Mouse (Mus musculus): ENCODE data around the gene Gys2. TPM values are rescaled to one million over a fixed set of nuclear protein-coding genes. Genes with fewer than 3 reads are reported as not detected.

Gys2 gene
- polyA plus RNA-seq, 1 experiment from 2014 or later = 0.08 TPM

DNA sequence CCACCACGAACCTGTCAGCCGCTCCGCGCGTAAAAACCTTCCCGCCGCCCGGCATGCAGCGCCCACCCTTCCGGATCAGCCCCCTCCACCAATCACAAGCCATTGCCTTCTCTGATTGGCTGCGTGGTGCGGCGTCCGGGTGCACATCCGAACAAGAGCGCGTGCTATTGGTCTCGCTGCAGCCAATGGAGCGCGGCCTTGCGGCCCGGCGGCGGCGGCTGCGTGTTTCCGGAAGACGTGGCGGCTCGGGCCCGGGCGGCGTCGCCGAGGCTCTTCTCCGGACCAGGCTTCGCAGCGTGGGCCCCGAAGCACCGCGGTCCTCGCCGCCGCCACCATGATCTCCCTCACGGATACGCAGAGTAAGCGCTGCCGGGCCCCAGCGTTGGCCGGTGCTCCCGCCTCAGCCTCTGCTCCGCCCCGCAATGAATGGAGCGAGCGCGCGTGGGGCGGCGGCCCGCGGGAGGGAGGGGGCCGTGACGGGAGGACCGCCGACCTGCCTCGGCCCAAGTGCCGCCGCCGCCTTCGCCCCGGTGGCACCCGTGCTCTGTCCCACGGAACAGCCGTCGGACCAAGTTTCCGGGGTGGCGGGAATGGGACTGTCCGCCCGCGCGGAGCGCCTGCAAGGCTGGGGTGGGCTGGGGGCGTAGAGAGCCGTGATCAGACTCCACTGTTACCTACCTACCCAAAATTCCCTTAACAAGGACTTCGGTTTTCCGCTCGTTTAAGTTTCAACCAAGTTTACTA is 85.7 kb downstream of the Gys2 start, which contains the start of the genes Recql and Golt1b:
Gene Recql (minus strand): TSS at position 77 of the 744 bp plus-strand sequence.
Gene Golt1b (plus strand): TSS at position 211 of the 744 bp plus-strand sequence.
- Histone ChIP-seq H3K27ac (ENCODE audit: low read depth, low read length) (peak within 1 kb of the TSS; percentile 51; the same call in 1 of the 2 replicates), H3K36me3 (ENCODE audit: control insufficient read depth, insufficient read depth, low read length) (no peaks in the 10 kb centered on the region), H3K4me3 (ENCODE audit: low read length) (peak within 1 kb of the TSS; percentile 91), H3K27me3 (replicated peaks; ENCODE audit: control insufficient read depth, insufficient read depth, low read length) (no peaks in the 10 kb centered on the region), H3K9me3 (ENCODE audit: control insufficient read depth, low read length) (no peaks in the 10 kb centered on the region), H3K9ac (ENCODE audit: low read depth, low read length) (peak within 1 kb of the TSS; percentile 87), H3K4me1 (ENCODE audit: control insufficient read depth, insufficient read depth, low read depth, low read length) (peaks cover 17% of the 10 kb centered on the region), H3K4me2 (ENCODE audit: low read length) (peak within 1 kb of the TSS; percentile 90)
- peak; percentile 100 for ATAC-seq
- under 1% methylated on average over 78 of the region's 87 CpGs for WGBS

DNA sequence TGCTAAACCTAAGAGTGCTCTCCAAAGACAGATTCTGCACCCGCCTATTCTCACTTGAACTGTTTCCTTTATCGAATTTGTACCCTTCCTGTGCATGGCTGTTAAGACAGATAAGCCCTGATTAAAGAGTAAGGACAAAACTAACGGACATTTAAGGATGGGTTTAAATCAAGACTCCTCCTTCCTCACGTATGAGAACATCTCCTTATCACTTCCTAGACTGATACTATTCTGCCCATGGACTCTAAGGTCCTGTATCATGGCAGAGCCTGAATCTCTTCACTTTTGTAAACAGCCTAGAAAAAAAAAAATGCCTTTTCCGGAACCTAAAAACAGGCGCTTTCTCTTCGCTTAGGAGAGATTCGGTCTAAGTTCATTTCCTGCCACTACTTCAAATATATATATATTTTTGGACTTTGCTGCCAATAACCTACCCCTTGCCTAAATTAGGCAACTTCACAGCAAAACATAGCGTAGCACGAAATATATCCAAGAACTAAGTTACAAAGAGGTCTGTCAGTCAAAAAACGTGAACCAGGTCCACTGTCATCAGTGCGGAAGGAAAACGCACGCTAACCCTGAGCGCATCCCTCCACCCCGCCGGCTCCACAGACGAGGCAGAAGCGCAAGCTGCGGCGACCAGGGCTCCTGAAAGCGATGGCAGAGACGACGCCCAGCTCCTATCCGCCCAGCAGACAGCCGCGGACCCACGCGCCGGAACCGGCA is 86.5 kb downstream of the Gys2 start:
- Histone ChIP-seq H3K4me2 (ENCODE audit: low read length) (peak overlapping the region; percentile 88), H3K27me3 (replicated peaks; ENCODE audit: control insufficient read depth, insufficient read depth, low read length) (no peaks in the 10 kb centered on the region), H3K9ac (ENCODE audit: low read depth, low read length) (peak overlapping the region; percentile 75), H3K27ac (ENCODE audit: low read depth, low read length) (0 out of 2 replicates have a peak overlapping the region, but pooled peaks have one; percentile 36), H3K9me3 (ENCODE audit: control insufficient read depth, low read length) (no peaks in the 10 kb centered on the region), H3K4me3 (ENCODE audit: low read length) (peak overlapping the region; percentile 91), H3K4me1 (ENCODE audit: control insufficient read depth, insufficient read depth, low read depth, low read length) (peaks cover 17% of the 10 kb centered on the region), H3K36me3 (ENCODE audit: control insufficient read depth, insufficient read depth, low read length) (no peaks in the 10 kb centered on the region)
- peak; percentile 90 for ATAC-seq
- WGBS = 7% methylated on average over 28 of the region's 31 CpGs

DNA sequence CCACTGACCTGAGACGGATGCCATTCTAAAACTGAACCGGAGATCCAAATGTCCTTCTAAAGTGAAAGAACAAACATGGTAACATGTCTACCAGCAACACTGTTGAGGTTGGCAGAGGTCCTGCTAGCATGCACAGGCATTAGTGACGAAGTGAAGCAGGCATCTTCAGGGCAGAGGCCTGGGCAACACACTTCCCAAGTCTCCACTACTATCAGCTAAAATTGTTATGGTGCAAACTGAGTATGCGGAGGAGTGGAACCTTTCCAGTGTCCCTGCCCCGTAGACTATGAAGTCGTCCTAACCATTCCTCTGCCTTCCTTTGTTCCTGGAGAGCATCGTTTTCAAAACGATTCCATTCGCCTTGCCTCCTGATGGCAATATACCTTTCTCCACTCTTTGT is 88.4 kb downstream of the Gys2 start:
- H3K9ac ChIP-seq (ENCODE audit: low read depth, low read length) = no peak overlapping the region
- H3K27ac ChIP-seq (ENCODE audit: low read depth, low read length) = no peak overlapping the region
- no peaks in the 10 kb centered on the region for H3K36me3 ChIP-seq (ENCODE audit: control insufficient read depth, insufficient read depth, low read length)
- no peak overlapping the region for H3K4me3 ChIP-seq (ENCODE audit: low read length)
- H3K9me3 ChIP-seq (ENCODE audit: control insufficient read depth, low read length) = no peaks in the 10 kb centered on the region
- no peak overlapping the region for H3K4me2 ChIP-seq (ENCODE audit: low read length)
- 91% methylated on average over 9 of the region's 9 CpGs for WGBS
- ATAC-seq = no peak
- H3K27me3 ChIP-seq (replicated peaks; ENCODE audit: control insufficient read depth, insufficient read depth, low read length) = no peaks in the 10 kb centered on the region
- peaks cover 17% of the 10 kb centered on the region for H3K4me1 ChIP-seq (ENCODE audit: control insufficient read depth, insufficient read depth, low read depth, low read length)

DNA sequence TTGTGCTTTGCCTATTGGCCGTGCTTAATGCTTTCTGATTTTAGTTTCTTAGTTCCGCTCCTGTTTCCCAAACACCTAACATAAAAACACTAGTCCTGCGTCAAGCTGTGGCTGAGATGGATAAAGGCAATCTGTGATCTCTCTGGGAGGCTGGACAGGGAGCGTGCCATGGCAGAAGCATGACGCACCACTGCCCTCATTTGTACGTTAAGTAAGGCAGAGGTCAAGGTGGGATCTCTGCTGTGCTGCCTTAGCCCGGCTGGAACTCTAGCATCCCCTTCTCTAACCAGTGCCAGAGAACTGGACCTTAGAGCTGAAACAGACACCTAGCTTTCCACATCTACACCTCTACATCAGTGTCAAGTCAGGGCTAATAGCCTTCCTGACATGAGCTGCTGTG is 91.3 kb downstream of the Gys2 start:
- H3K9me3 ChIP-seq (ENCODE audit: control insufficient read depth, low read length) = no peaks in the 10 kb centered on the region
- H3K9ac ChIP-seq (ENCODE audit: low read depth, low read length) = no peak overlapping the region
- no peak overlapping the region for H3K4me2 ChIP-seq (ENCODE audit: low read length)
- H3K4me3 ChIP-seq (ENCODE audit: low read length) = no peak overlapping the region
- no peaks in the 10 kb centered on the region for H3K27me3 ChIP-seq (replicated peaks; ENCODE audit: control insufficient read depth, insufficient read depth, low read length)
- H3K36me3 ChIP-seq (ENCODE audit: control insufficient read depth, insufficient read depth, low read length) = peaks cover under 1% of the 10 kb centered on the region; the same call in 1 of the 2 replicates
- WGBS = 93% methylated on average over 7 of the region's 7 CpGs
- no peak for ATAC-seq
- H3K27ac ChIP-seq (ENCODE audit: low read depth, low read length) = no peak overlapping the region
- H3K4me1 ChIP-seq (ENCODE audit: control insufficient read depth, insufficient read depth, low read depth, low read length) = peaks cover 5% of the 10 kb centered on the region

DNA sequence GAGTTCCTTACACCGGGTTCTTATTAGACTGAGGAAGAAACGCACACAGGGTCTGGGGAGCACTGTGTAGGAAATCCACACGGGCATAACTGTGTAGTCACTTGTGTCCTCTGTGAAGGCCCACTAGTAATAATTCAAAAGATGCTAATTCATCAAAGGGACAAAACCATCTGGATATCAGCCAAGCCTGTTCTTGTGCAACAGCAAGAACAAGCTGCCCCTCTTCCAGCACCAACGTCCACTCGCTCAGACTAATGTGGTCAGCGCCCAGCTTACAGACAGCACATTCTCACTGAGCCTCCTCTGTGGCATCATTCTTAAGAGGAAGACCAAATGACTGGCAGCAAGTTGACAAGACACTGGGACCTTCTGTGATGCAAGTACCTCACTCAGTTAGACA is 92.9 kb downstream of the Gys2 start:
- H3K9me3 ChIP-seq (ENCODE audit: control insufficient read depth, low read length) = no peaks in the 10 kb centered on the region
- H3K4me3 ChIP-seq (ENCODE audit: low read length) = no peak overlapping the region
- no peak overlapping the region for H3K27ac ChIP-seq (ENCODE audit: low read depth, low read length)
- 89% methylated on average over 6 of the region's 6 CpGs for WGBS
- no peaks in the 10 kb centered on the region for H3K27me3 ChIP-seq (replicated peaks; ENCODE audit: control insufficient read depth, insufficient read depth, low read length)
- no peaks in the 10 kb centered on the region for H3K4me1 ChIP-seq (ENCODE audit: control insufficient read depth, insufficient read depth, low read depth, low read length)
- peaks cover 2% of the 10 kb centered on the region; the same call in 1 of the 2 replicates for H3K36me3 ChIP-seq (ENCODE audit: control insufficient read depth, insufficient read depth, low read length)
- H3K4me2 ChIP-seq (ENCODE audit: low read length) = no peak overlapping the region
- ATAC-seq = no peak
- no peak overlapping the region for H3K9ac ChIP-seq (ENCODE audit: low read depth, low read length)

DNA sequence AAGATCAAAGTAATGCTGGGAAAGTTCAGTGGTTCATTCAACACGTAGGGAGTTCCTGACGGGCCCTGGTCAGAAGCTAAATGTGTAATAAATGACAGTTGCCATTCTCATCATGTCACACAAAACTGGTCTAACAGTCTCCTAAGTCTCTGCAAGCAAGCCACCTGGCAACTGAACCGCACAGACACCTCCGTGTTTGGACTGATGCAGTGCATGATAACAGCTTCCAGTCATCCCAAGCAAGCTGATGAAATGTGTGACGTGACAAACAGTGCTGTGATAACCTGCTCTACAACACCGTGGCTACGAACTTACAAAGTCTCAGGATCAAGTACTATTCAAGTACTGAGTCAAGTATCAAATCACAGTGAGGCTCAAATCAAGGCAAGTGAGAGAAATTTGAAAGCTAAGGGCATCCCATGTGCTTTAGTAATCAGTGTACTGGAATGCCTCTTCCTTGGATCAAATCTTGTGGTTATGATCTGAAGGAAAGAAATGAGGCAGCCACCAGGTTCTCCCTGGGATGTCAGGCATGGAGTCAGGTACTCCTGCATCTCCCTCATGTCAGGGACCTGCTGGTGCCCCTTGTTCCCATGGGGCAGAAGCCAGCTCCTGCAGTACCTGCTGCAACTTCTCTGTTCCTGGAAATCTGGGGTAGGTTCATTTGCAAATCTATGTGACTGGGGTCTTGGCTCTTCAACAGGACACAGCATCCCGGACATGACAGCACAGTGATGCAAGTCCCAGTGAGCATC is 94.2 kb downstream of the Gys2 start:
- WGBS = 96% methylated on average over 8 of the region's 8 CpGs
- no peak overlapping the region for H3K4me2 ChIP-seq (ENCODE audit: low read length)
- H3K4me1 ChIP-seq (ENCODE audit: control insufficient read depth, insufficient read depth, low read depth, low read length) = no peaks in the 10 kb centered on the region
- ATAC-seq = no peak
- H3K27ac ChIP-seq (ENCODE audit: low read depth, low read length) = no peak overlapping the region
- H3K27me3 ChIP-seq (replicated peaks; ENCODE audit: control insufficient read depth, insufficient read depth, low read length) = no peaks in the 10 kb centered on the region
- peaks cover 2% of the 10 kb centered on the region; the same call in 1 of the 2 replicates for H3K36me3 ChIP-seq (ENCODE audit: control insufficient read depth, insufficient read depth, low read length)
- H3K4me3 ChIP-seq (ENCODE audit: low read length) = no peak overlapping the region
- H3K9ac ChIP-seq (ENCODE audit: low read depth, low read length) = no peak overlapping the region
- no peaks in the 10 kb centered on the region for H3K9me3 ChIP-seq (ENCODE audit: control insufficient read depth, low read length)

DNA sequence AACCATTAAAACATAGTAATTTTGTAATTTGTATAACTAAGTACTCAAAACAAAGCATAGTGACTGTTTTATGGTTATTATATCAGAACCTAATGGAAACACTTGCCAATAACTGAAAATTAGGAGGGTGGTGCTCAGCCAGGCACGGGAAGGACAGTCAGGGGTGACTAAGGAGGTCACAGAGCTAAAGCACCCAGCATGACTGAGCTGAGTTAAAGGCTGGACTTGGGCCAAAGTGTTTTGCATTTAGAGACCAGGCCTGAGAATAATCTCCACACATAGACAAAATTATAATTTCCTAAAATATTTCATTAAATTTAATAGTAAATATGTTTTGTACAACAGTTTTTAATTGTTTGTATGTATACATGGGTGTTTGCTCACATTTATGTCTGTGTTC is 95.8 kb downstream of the Gys2 start:
- Histone ChIP-seq H3K4me1 (ENCODE audit: control insufficient read depth, insufficient read depth, low read depth, low read length) (no peaks in the 10 kb centered on the region), H3K4me2 (ENCODE audit: low read length) (no peak overlapping the region), H3K36me3 (ENCODE audit: control insufficient read depth, insufficient read depth, low read length) (peaks cover 5% of the 10 kb centered on the region; the same call in 1 of the 2 replicates), H3K9me3 (ENCODE audit: control insufficient read depth, low read length) (no peaks in the 10 kb centered on the region), H3K4me3 (ENCODE audit: low read length) (no peak overlapping the region), H3K27me3 (replicated peaks; ENCODE audit: control insufficient read depth, insufficient read depth, low read length) (no peaks in the 10 kb centered on the region), H3K9ac (ENCODE audit: low read depth, low read length) (no peak overlapping the region), H3K27ac (ENCODE audit: low read depth, low read length) (no peak overlapping the region)
- ATAC-seq = no peak
- 72% methylated on average over 1 of the region's 1 CpGs for WGBS

Data from hindbrain, embryonic 16.5 days (tissue).